ENCODE assay signal across 20 mouse cellular contexts in the genomic region with DNA sequence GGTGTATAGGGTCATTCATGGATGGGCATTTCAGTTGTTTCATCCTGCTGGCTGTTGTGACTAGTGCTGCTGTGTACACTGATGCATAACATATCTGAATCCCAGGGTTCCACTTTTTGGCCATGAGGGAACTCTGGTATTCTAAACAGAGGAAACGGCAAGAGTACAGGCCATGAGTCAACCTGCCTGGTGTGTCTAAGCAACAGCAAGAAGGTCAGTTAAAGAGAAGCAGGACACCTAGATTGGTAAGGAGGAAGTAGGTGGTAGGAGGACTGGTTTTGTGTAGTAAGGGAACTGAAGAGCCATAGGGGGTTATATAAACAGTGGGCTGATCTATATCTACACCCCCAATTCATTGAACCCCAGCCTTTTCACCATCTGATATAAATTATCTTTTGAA.
"Had no signal": no experiment of that assay in that cellular context is flagged by ENCODE, and none has a peak within 500 bp of the region (broad histone marks: within the 10 kb centered on the region; RNA-seq: fewer than 3 reads in every experiment).

No protein-coding gene starts in this region.

- H3K9ac ChIP-seq: kidney, embryonic 15.5 days; limb, embryonic 12.5 days; limb, embryonic 15.5 days; liver, embryonic 14.5 days; liver, postnatal 0 days; lung, embryonic 14.5 days; midbrain, embryonic 13.5 days had no signal

- H3K27ac ChIP-seq: kidney, embryonic 15.5 days; limb, embryonic 12.5 days; limb, embryonic 15.5 days; liver, embryonic 14.5 days; macrophage; midbrain, embryonic 10.5 days; midbrain, embryonic 13.5 days; stomach, postnatal 0 days had no signal

- H3K9me3 ChIP-seq: kidney, embryonic 15.5 days; limb, embryonic 12.5 days; limb, embryonic 15.5 days; megakaryocyte, embryonic 14.5 days; midbrain, embryonic 10.5 days; midbrain, embryonic 13.5 days had no signal

- H3K27me3 ChIP-seq: kidney, embryonic 15.5 days; limb, embryonic 12.5 days; limb, embryonic 15.5 days; megakaryocyte, embryonic 14.5 days; midbrain, embryonic 13.5 days had no signal

- H3K4me3 ChIP-seq: kidney, embryonic 15.5 days; limb, embryonic 12.5 days; limb, embryonic 15.5 days; megakaryocyte, embryonic 14.5 days; midbrain, embryonic 10.5 days; midbrain, embryonic 13.5 days; myocyte had no signal

- H3K4me1 ChIP-seq: kidney, embryonic 15.5 days; limb, embryonic 12.5 days; limb, embryonic 15.5 days; midbrain, embryonic 10.5 days; midbrain, embryonic 13.5 days had no signal

- DNase-seq: kidney, adult 8-10 months; kidney, postnatal 10 days; kidney, postnatal 36 days; layer of hippocampus, postnatal 36 days; left cerebral cortex, postnatal 4 days; liver, postnatal 0 days; lung, embryonic 14.5 days; thymus, postnatal 25 days had no signal

- ATAC-seq: liver, postnatal 0 days; lung, postnatal 0 days; midbrain, embryonic 13.5 days; midbrain, embryonic 16.5 days had no signal
